Mouse (Mus musculus): ENCODE measurements around the gene Ddx17.
A peak's percentile ranks its signal among the peaks of the same experiment; 100 is the strongest.

Gene Ddx17

GRCm38 (mm10) chr15:79517710-79518109, 28.8 kb downstream of the Ddx17 start:
- DNase-seq = no peak

- peak; percentile 84 for DNase-seq
These were observed 30.1 kb downstream of the Ddx17 start, which contains the start of gene Kdelr3 for GRCm38 (mm10) chr15:79516171-79517096. Gene Kdelr3 (plus strand): TSS chr15:79516411.

- peak; percentile 65 for DNase-seq
These were observed 32.6 kb downstream of the Ddx17 start for GRCm38 (mm10) chr15:79513940-79514339.

DNA sequence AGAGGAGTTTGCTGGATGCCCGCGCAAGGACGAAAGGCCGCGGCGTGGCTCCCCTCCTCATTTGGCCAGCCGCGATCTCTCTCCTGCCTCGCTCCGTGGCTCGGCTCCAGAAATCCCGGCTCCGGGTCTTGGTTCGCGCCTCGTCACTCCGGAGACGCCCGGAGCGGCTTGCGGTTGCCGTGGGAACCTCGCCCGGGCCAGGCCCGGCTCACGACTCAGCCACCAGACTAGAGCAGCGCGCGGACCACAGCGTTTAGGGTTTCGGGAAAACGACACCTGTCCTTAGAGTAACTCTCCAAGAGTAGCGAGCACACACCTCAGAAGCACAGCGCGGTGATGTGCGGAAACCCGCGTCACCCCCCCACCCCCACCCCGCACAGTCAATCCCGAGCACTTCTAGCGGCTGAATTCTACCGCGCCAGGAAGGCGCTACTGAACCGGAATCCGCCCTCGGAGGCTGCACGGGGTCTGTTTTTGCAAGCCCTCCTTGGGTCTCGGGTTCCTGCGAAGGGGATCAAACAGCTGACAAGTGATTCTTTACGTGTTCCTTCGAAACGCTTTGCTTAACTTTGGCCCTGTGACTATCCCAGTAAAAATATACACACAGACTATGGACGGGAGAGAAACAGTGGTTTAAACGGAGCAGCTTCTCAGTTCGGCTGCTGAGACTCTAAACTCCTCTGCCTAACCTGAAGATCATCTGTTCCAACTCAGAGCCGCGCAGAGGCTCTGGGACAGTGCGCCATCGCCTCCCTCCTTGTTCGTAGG, 34.8 kb downstream of the Ddx17 start:
- peak; percentile 91 for DNase-seq

GRCm38 (mm10) chr15:79510425-79510824, 36.1 kb downstream of the Ddx17 start:
- no peak for DNase-seq

GRCm38 (mm10) chr15:79509998-79510397, 36.5 kb downstream of the Ddx17 start:
- DNase-seq = no peak

- peak; percentile 72 for DNase-seq
These were observed 39.3 kb downstream of the Ddx17 start for GRCm38 (mm10) chr15:79507055-79507828.

- DNase-seq = no peak
These were observed 40.1 kb downstream of the Ddx17 start for GRCm38 (mm10) chr15:79506460-79506859.

- peak; percentile 77 for DNase-seq
These were observed 40.8 kb downstream of the Ddx17 start for GRCm38 (mm10) chr15:79505616-79506283.

- no peak for DNase-seq
These were observed 41.7 kb downstream of the Ddx17 start, which contains the start of gene Kcnj4 for GRCm38 (mm10) chr15:79504707-79505452. Gene Kcnj4 (minus strand): TSS chr15:79505241.

GRCm38 (mm10) chr15:79503438-79503837, 43.1 kb downstream of the Ddx17 start:
- no peak for DNase-seq

GRCm38 (mm10) chr15:79502891-79503341, 43.6 kb downstream of the Ddx17 start:
- no peak for DNase-seq

- no peak for DNase-seq
These were observed 46.4 kb downstream of the Ddx17 start for GRCm38 (mm10) chr15:79500110-79500509.

- no peak for DNase-seq
These were observed 53.0 kb downstream of the Ddx17 start for GRCm38 (mm10) chr15:79493527-79493926.

- DNase-seq = no peak
These were observed 57.1 kb downstream of the Ddx17 start for GRCm38 (mm10) chr15:79489463-79489862.

- peak; percentile 22 for DNase-seq
These were observed 65.3 kb downstream of the Ddx17 start for GRCm38 (mm10) chr15:79481181-79481688.

Measured in kidney, postnatal 14 days (tissue).